Mouse (Mus musculus) megakaryocyte progenitor cell, adult 5-6 weeks (primary cell): ENCODE measurements around the gene Zmynd10. TPM values are rescaled to one million over a fixed set of nuclear protein-coding genes. Genes with fewer than 3 reads are reported as not detected.

ENCODE experiments used
- ATAC-seq: replicated peaks from 2 replicates; pipeline ENCODE4 v1.8.0; 2016; ENCODE audit warnings: mild to moderate bottlenecking, moderate TSS enrichment, inconsistent platforms; ENCODE audit not compliant: poor library complexity
- total RNA-seq, 2 experiments: library from RNA; stranded (forward) in 1 of 2; stranded (reverse) in 1 of 2; fragments of 157-497, 149-512 nt in 1 of 2; fragments of 200-1000 nt in 1 of 2; gene quantifications; 2 replicates each; pipeline versions ENCODE4 v1.2.3 to v1.2.4; 2015 to 2017

Zmynd10 gene
- total RNA-seq, 2 experiments from 2014 or later: 0.33 TPM; not detected in 1

DNA sequence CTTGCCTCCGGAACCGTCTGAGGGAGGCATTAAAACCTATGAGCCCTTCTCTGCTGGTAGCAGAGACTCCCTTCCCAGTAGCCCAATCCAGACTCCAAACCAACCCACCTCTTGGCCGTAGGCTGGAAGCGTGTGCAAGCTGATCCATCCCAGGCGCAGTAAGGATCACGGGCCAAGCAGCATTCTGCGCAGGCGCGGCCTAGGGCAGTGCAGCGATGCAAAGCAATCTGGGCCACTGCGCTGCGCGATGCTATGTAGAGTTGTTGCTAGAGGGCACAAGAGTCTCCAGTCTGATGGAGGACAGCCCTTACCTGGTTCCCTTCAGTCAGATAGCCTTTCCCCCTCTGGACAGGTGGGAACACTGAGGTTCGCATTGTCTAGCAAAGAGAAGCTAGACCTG, 52.7 kb downstream of the Zmynd10 start:
- no peak for ATAC-seq

DNA sequence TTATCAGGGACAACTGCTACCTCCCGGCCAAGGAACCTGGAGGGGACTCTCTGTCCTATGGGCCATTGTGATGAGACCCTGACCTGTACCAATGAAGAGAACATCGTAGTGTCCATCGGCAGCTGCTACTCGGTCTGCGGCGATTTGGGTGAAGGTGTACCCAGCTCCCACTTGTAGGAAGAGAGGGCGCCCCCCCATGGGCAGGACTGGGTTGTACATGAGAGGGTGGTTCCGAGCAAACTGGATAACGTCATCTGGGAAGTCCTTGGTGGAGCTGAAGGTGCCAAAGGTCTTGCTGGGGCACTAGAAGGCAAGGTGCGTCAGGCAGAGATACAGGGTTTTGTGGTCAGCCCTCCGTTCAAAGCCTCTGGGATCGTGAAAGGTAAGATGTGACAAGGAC, 53.6 kb downstream of the Zmynd10 start:
- ATAC-seq: no peak

Other genes with a start within 250 kb of the Zmynd10 start
- gene Hemk1, start 208.9 kb upstream of the Zmynd10 start, total RNA-seq (2015): 14.5 and 20.2 TPM in 2 replicates
- gene Hemk1, start 208.9 kb upstream of the Zmynd10 start, total RNA-seq (2017): 12.0 and 14.0 TPM in 2 replicates
- gene 6430571L13Rik, start 206.7 kb upstream of the Zmynd10 start, total RNA-seq (2015): 0.07 TPM in 1 of 2 replicates, not detected in the other
- gene 6430571L13Rik, start 206.7 kb upstream of the Zmynd10 start, total RNA-seq (2017): 0.08 and 0.17 TPM in 2 replicates
- 0.42 and 1.5 TPM in 2 replicates for gene Cacna2d2, start 147.7 kb upstream of the Zmynd10 start, total RNA-seq (2015)
- 0.30 and 0.37 TPM in 2 replicates for gene Cacna2d2, start 147.7 kb upstream of the Zmynd10 start, total RNA-seq (2017)
- gene Tmem115, start 13.4 kb upstream of the Zmynd10 start, total RNA-seq (2015): 9.9 and 12.3 TPM in 2 replicates
- 14.5 and 19.9 TPM in 2 replicates for gene Tmem115, start 13.4 kb upstream of the Zmynd10 start, total RNA-seq (2017)
- 19.3 and 22.8 TPM in 2 replicates for gene Cyb561d2, start 5.1 kb upstream of the Zmynd10 start, total RNA-seq (2015)
- gene Cyb561d2, start 5.1 kb upstream of the Zmynd10 start, total RNA-seq (2017): 12.2 and 16.3 TPM in 2 replicates
- 9.2 and 14.3 TPM in 2 replicates for gene Nprl2, start 5.1 kb upstream of the Zmynd10 start, total RNA-seq (2015)
- gene Nprl2, start 5.1 kb upstream of the Zmynd10 start, total RNA-seq (2017): 10.7 and 13.0 TPM in 2 replicates
- gene Rassf1, start 4.3 kb downstream of the Zmynd10 start, total RNA-seq (2015): 27.3 and 27.4 TPM in 2 replicates
- 35.4 and 38.8 TPM in 2 replicates for gene Rassf1, start 4.3 kb downstream of the Zmynd10 start, total RNA-seq (2017)
- 16.7 and 17.1 TPM in 2 replicates for gene Tusc2, start 16.0 kb downstream of the Zmynd10 start, total RNA-seq (2015)
- 15.2 and 15.3 TPM in 2 replicates for gene Tusc2, start 16.0 kb downstream of the Zmynd10 start, total RNA-seq (2017)
- 6.6 and 7.3 TPM in 2 replicates for gene Hyal2, start 20.6 kb downstream of the Zmynd10 start, total RNA-seq (2015)
- 2.8 and 4.1 TPM in 2 replicates for gene Hyal2, start 20.6 kb downstream of the Zmynd10 start, total RNA-seq (2017)
- gene Hyal1, start 29.6 kb downstream of the Zmynd10 start, total RNA-seq (2015): 0.44 and 0.54 TPM in 2 replicates
- 0.54 and 1.1 TPM in 2 replicates for gene Hyal1, start 29.6 kb downstream of the Zmynd10 start, total RNA-seq (2017)
- 9.3 and 15.4 TPM in 2 replicates for gene Naa80, start 31.6 kb downstream of the Zmynd10 start, total RNA-seq (2015)
- 9.3 and 10.4 TPM in 2 replicates for gene Naa80, start 31.6 kb downstream of the Zmynd10 start, total RNA-seq (2017)
- gene Hyal3, start 33.5 kb downstream of the Zmynd10 start, total RNA-seq (2015): 1.4 and 1.7 TPM in 2 replicates
- 0.58 TPM in 1 of 2 replicates, not detected in the other for gene Hyal3, start 33.5 kb downstream of the Zmynd10 start, total RNA-seq (2017)
- gene Ifrd2, start 40.3 kb downstream of the Zmynd10 start, total RNA-seq (2015): 68.0 and 93.4 TPM in 2 replicates
- gene Ifrd2, start 40.3 kb downstream of the Zmynd10 start, total RNA-seq (2017): 31.5 and 72.4 TPM in 2 replicates
- not detected in 2 replicates for gene Sema3b, start 61.9 kb downstream of the Zmynd10 start, total RNA-seq (2015)
- not detected in 2 replicates for gene Sema3b, start 61.9 kb downstream of the Zmynd10 start, total RNA-seq (2017)
- gene Gnai2, start 88.1 kb downstream of the Zmynd10 start, total RNA-seq (2015): 333 and 362 TPM in 2 replicates
- 423 and 432 TPM in 2 replicates for gene Gnai2, start 88.1 kb downstream of the Zmynd10 start, total RNA-seq (2017)
- gene Slc38a3, start 122.2 kb downstream of the Zmynd10 start, total RNA-seq (2015): not detected in 2 replicates
- not detected in 2 replicates for gene Slc38a3, start 122.2 kb downstream of the Zmynd10 start, total RNA-seq (2017)
- gene Gnat1, start 132.4 kb downstream of the Zmynd10 start, total RNA-seq (2015): 0.12 TPM in 1 of 2 replicates, not detected in the other
- not detected in 2 replicates for gene Gnat1, start 132.4 kb downstream of the Zmynd10 start, total RNA-seq (2017)
- gene Sema3f, start 163.2 kb downstream of the Zmynd10 start, total RNA-seq (2015): not detected in 2 replicates
- gene Sema3f, start 163.2 kb downstream of the Zmynd10 start, total RNA-seq (2017): 1.00 TPM in 1 of 2 replicates, not detected in the other
- gene Rbm5, start 223.7 kb downstream of the Zmynd10 start, total RNA-seq (2015): 110 and 146 TPM in 2 replicates
- 142 and 235 TPM in 2 replicates for gene Rbm5, start 223.7 kb downstream of the Zmynd10 start, total RNA-seq (2017)